Mouse (Mus musculus) hindbrain, embryonic 14.5 days (tissue): ENCODE results near the gene Pla2g3. TPM values are rescaled to one million over a fixed set of nuclear protein-coding genes. Genes with fewer than 3 reads are reported as not detected.
A peak's percentile ranks its signal among the peaks of the same experiment; 100 is the strongest.

Experiments used
- ATAC-seq: fragments of 200-750 bp; cut with Nextera tagmentation; 2 replicates; pipeline ENCODE4 v1.8.0; 2017; ENCODE audit warnings: moderate number of reproducible peaks, mild to moderate bottlenecking, moderate TSS enrichment, moderate library complexity; ENCODE audit not compliant: low FRiP score
- DNase-seq: peaks from one replicate; pipeline ENCODE4 v3.0.0-alpha.2; 2015; ENCODE audit warnings: low spot score
- H3K27ac ChIP-seq: fragments of 300-500 bp; sonication (generic); 2 replicates; pipeline ENCODE4 v1.5.1; 2014; ENCODE audit warnings: mild to moderate bottlenecking, moderate library complexity
- H3K27me3 ChIP-seq: fragments of 300-500 bp; sonication (generic); 2 replicates; pipeline ENCODE4 v1.6.1; 2014; ENCODE audit warnings: mild to moderate bottlenecking, low read length, mixed read lengths; ENCODE audit not compliant: control insufficient read depth, insufficient read depth
- H3K36me3 ChIP-seq: fragments of 300-500 bp; sonication (generic); replicated peaks from 2 replicates; pipeline ENCODE4 v1.6.1; 2014; ENCODE audit not compliant: control insufficient read depth, insufficient read depth
- H3K4me1 ChIP-seq: fragments of 300-500 bp; sonication (generic); replicated peaks from 2 replicates; pipeline ENCODE4 v1.6.1; 2014; ENCODE audit warnings: antibody characterized with exemption, low read length, mixed read lengths; ENCODE audit not compliant: control insufficient read depth, insufficient read depth
- H3K4me2 ChIP-seq: fragments of 300-500 bp; sonication (generic); replicated peaks from 2 replicates; pipeline ENCODE4 v1.6.1; 2014; ENCODE audit warnings: mild to moderate bottlenecking, moderate library complexity
- H3K4me3 ChIP-seq: fragments of 300-500 bp; sonication (generic); replicated peaks from 2 replicates; pipeline ENCODE4 v1.5.1; 2014; ENCODE audit warnings: mild to moderate bottlenecking, low read length
- H3K9ac ChIP-seq: fragments of 300-500 bp; sonication (generic); 2 replicates; pipeline ENCODE4 v1.6.1; 2014
- H3K9me3 ChIP-seq: fragments of 300-500 bp; sonication (generic); 2 replicates; pipeline ENCODE4 v1.6.1; 2016; ENCODE audit warnings: low read length; ENCODE audit not compliant: control insufficient read depth
- WGBS: fragments of 180-500 bp; shearing (Covaris S2); extraction: QIAGEN DNeasy Blood & Tissue Kit; methylation state at CpG from one replicate; pipeline ENCODE4 v1.1.7; 2014; 5-methylcytosine and 5-hydroxymethylcytosine counted together
- polyA plus RNA-seq: library from polyadenylated mRNA; unstranded; fragments of >200 nt; fragmentation: Nextera tagmentation; extraction: Ambion mirVana; gene quantifications from 2 replicates; pipeline ENCODE4 v1.2.1, GENCODE M21; 2014

Gene Pla2g3
- polyA plus RNA-seq, 1 experiment from 2014 or later, result 0.67 TPM

GRCm38 (mm10) chr11:3538341-3538740, 50.3 kb downstream of the Pla2g3 start:
- Histone ChIP-seq H3K4me3 (peak overlapping the region; percentile 40), H3K9me3 (no peaks in the 10 kb centered on the region), H3K27me3 (no peaks in the 10 kb centered on the region), H3K36me3 (no peaks in the 10 kb centered on the region), H3K4me2 (peak overlapping the region; percentile 74), H3K4me1 (0 out of 2 replicates have a peak, but pooled peaks cover 6% of the 10 kb centered on the region), H3K27ac (no peak overlapping the region), H3K9ac (peak overlapping the region; percentile 59)
- ATAC-seq (no peak), DNase-seq (no peak)
- 73% methylated on average over 4 of the region's 4 CpGs for WGBS

- no peaks in the 10 kb centered on the region for H3K27me3 ChIP-seq
- 5% methylated on average over 33 of the region's 33 CpGs for WGBS
- ATAC-seq (peak; percentile 91), DNase-seq (peak; percentile 91)
- H3K4me2 ChIP-seq, result peak overlapping the region; percentile 74
- H3K36me3 ChIP-seq, result no peaks in the 10 kb centered on the region
- no peak overlapping the region for H3K27ac ChIP-seq
- 0 out of 2 replicates have a peak, but pooled peaks cover 6% of the 10 kb centered on the region for H3K4me1 ChIP-seq
- H3K9ac ChIP-seq, result peak overlapping the region; percentile 59
- no peaks in the 10 kb centered on the region for H3K9me3 ChIP-seq
- peak overlapping the region; percentile 40 for H3K4me3 ChIP-seq
Observed at GRCm38 (mm10) chr11:3539111-3539825, 51.2 kb downstream of the Pla2g3 start.

GRCm38 (mm10) chr11:3539826-3540196, 51.7 kb downstream of the Pla2g3 start:
- Histone ChIP-seq H3K9ac (0 out of 2 replicates have a peak overlapping the region, but pooled peaks have one; percentile 4), H3K4me2 (peak overlapping the region; percentile 74), H3K4me1 (0 out of 2 replicates have a peak, but pooled peaks cover 6% of the 10 kb centered on the region), H3K9me3 (0 out of 2 replicates have a peak, but pooled peaks cover 4% of the 10 kb centered on the region), H3K4me3 (peak overlapping the region; percentile 40), H3K36me3 (no peaks in the 10 kb centered on the region), H3K27ac (no peak overlapping the region), H3K27me3 (no peaks in the 10 kb centered on the region)
- ATAC-seq (no peak), DNase-seq (no peak)
- WGBS, result 78% methylated on average over 4 of the region's 4 CpGs

- peak within 1 kb of the TSS; percentile 40 for H3K4me3 ChIP-seq
- no peak within 1 kb of the TSS for H3K27ac ChIP-seq
- no peak for DNase-seq
- H3K4me1 ChIP-seq, result 0 out of 2 replicates have a peak, but pooled peaks cover 3% of the 10 kb centered on the region
- H3K9ac ChIP-seq, result 0 out of 2 replicates have a peak within 1 kb of the TSS, but pooled peaks have one; percentile 4
- WGBS, result 95% methylated on average over 23 of the region's 23 CpGs
- no peak for ATAC-seq
- 0 out of 2 replicates have a peak, but pooled peaks cover 4% of the 10 kb centered on the region for H3K9me3 ChIP-seq
- no peaks in the 10 kb centered on the region for H3K27me3 ChIP-seq
- no peaks in the 10 kb centered on the region for H3K36me3 ChIP-seq
- peak within 1 kb of the TSS; percentile 74 for H3K4me2 ChIP-seq
Observed at GRCm38 (mm10) chr11:3540451-3541085, 52.5 kb downstream of the Pla2g3 start, which contains the start of gene Smtn. Gene Smtn, minus strand, starts transcription at chr11:3540612.

- H3K27me3 ChIP-seq, result no peaks in the 10 kb centered on the region
- no peak overlapping the region for H3K9ac ChIP-seq
- H3K36me3 ChIP-seq, result no peaks in the 10 kb centered on the region
- 77% methylated on average over 3 of the region's 3 CpGs for WGBS
- no peak overlapping the region for H3K27ac ChIP-seq
- no peaks in the 10 kb centered on the region for H3K4me1 ChIP-seq
- 0 out of 2 replicates have a peak, but pooled peaks cover 4% of the 10 kb centered on the region for H3K9me3 ChIP-seq
- no peak overlapping the region for H3K4me3 ChIP-seq
- ATAC-seq (no peak), DNase-seq (no peak)
- H3K4me2 ChIP-seq, result no peak overlapping the region
Observed at GRCm38 (mm10) chr11:3541932-3542331, 53.8 kb downstream of the Pla2g3 start.

GRCm38 (mm10) chr11:3543001-3543400, 54.9 kb downstream of the Pla2g3 start:
- H3K27me3 ChIP-seq, result no peaks in the 10 kb centered on the region
- no peaks in the 10 kb centered on the region for H3K4me1 ChIP-seq
- H3K9me3 ChIP-seq, result 0 out of 2 replicates have a peak, but pooled peaks cover 4% of the 10 kb centered on the region
- 56% methylated on average over 5 of the region's 5 CpGs for WGBS
- H3K4me3 ChIP-seq, result no peak overlapping the region
- ATAC-seq (no peak), DNase-seq (no peak)
- no peak overlapping the region for H3K27ac ChIP-seq
- no peaks in the 10 kb centered on the region for H3K36me3 ChIP-seq
- H3K4me2 ChIP-seq, result no peak overlapping the region
- H3K9ac ChIP-seq, result no peak overlapping the region

- WGBS, result 97% methylated on average over 5 of the region's 5 CpGs
- ATAC-seq (no peak), DNase-seq (no peak)
- Histone ChIP-seq H3K4me1 (no peaks in the 10 kb centered on the region), H3K4me2 (no peak overlapping the region), H3K4me3 (no peak overlapping the region), H3K27ac (no peak overlapping the region), H3K27me3 (no peaks in the 10 kb centered on the region), H3K9ac (no peak overlapping the region), H3K9me3 (0 out of 2 replicates have a peak, but pooled peaks cover 4% of the 10 kb centered on the region), H3K36me3 (no peaks in the 10 kb centered on the region)
Observed at GRCm38 (mm10) chr11:3544409-3544808, 56.3 kb downstream of the Pla2g3 start.

- Histone ChIP-seq H3K36me3 (no peaks in the 10 kb centered on the region), H3K4me3 (no peak overlapping the region), H3K27ac (no peak overlapping the region), H3K27me3 (no peaks in the 10 kb centered on the region), H3K9ac (no peak overlapping the region), H3K4me1 (no peaks in the 10 kb centered on the region), H3K4me2 (no peak overlapping the region), H3K9me3 (0 out of 2 replicates have a peak, but pooled peaks cover 4% of the 10 kb centered on the region)
- no peak for DNase-seq
- 17% methylated on average over 9 of the region's 9 CpGs for WGBS
- no peak for ATAC-seq
Observed at GRCm38 (mm10) chr11:3545531-3546241, 57.6 kb downstream of the Pla2g3 start.

- H3K9ac ChIP-seq, result no peak overlapping the region
- no peak overlapping the region for H3K27ac ChIP-seq
- H3K36me3 ChIP-seq, result no peaks in the 10 kb centered on the region
- no peak overlapping the region for H3K4me2 ChIP-seq
- DNase-seq (no peak), ATAC-seq (no peak)
- WGBS, result 17% methylated on average over 1 of the region's 1 CpGs
- 0 out of 2 replicates have a peak, but pooled peaks cover 4% of the 10 kb centered on the region for H3K9me3 ChIP-seq
- no peak overlapping the region for H3K4me3 ChIP-seq
- no peaks in the 10 kb centered on the region for H3K4me1 ChIP-seq
- H3K27me3 ChIP-seq, result no peaks in the 10 kb centered on the region
Observed at GRCm38 (mm10) chr11:3546242-3546562, 58.1 kb downstream of the Pla2g3 start.
